In genomic region chr6:90470947-90471541, GRCm38 (mm10) we compare ENCODE assay signal across 9 mouse cellular contexts. TPM values are rescaled to one million over a fixed set of nuclear protein-coding genes. Genes with fewer than 3 reads are reported as not detected.
DNase-seq lines count a peak whose midpoint lies in the region; ATAC-seq and TF ChIP-seq lines count a peak whose summit lies in the region.
"Had no signal": no experiment of that assay in that cellular context is flagged by ENCODE, and none has a peak within 500 bp of the region (broad histone marks: within the 10 kb centered on the region; RNA-seq: fewer than 3 reads in every experiment).

No protein-coding gene starts in this region.

- H3K4me3 ChIP-seq in intestine, embryonic 15.5 days (replicated peaks): no peak overlapping the region
- H3K4me3 ChIP-seq in intestine, postnatal 0 days (ENCODE audit: low read depth, low read length): no peak overlapping the region
- no peak overlapping the region for H3K4me3 ChIP-seq in forebrain, embryonic 13.5 days
- no peak overlapping the region for H3K4me3 ChIP-seq in neural tube, embryonic 14.5 days (ENCODE audit: low read depth, low read length)

- H3K27ac ChIP-seq in intestine, embryonic 15.5 days: 0 out of 2 replicates have a peak overlapping the region, but pooled peaks have one; percentile 1
- no peak overlapping the region; the same call in 1 of the 2 replicates for H3K27ac ChIP-seq in intestine, postnatal 0 days (ENCODE audit: low read depth, low read length)
- H3K27ac ChIP-seq in forebrain, embryonic 13.5 days: 0 out of 2 replicates have a peak overlapping the region, but pooled peaks have one; percentile 2
- H3K27ac ChIP-seq in neural tube, embryonic 14.5 days (ENCODE audit: low read depth, low read length): peak overlapping the region; percentile 22; the same call in 1 of the 2 replicates

- no peaks in the 10 kb centered on the region for H3K36me3 ChIP-seq in intestine, embryonic 15.5 days
- no peaks in the 10 kb centered on the region for H3K36me3 ChIP-seq in intestine, postnatal 0 days (ENCODE audit: control insufficient read depth, insufficient read depth)
- peaks cover 5% of the 10 kb centered on the region; the same call in 1 of the 2 replicates for H3K36me3 ChIP-seq in forebrain, embryonic 13.5 days (ENCODE audit: poor library complexity, severe bottlenecking)
- no peaks in the 10 kb centered on the region for H3K36me3 ChIP-seq in neural tube, embryonic 14.5 days (ENCODE audit: control insufficient read depth, insufficient read depth, low read length)

- no peak overlapping the region for H3K4me2 ChIP-seq in intestine, embryonic 15.5 days (replicated peaks)
- H3K4me2 ChIP-seq in intestine, postnatal 0 days (replicated peaks; ENCODE audit: low read depth): no peak overlapping the region
- H3K4me2 ChIP-seq in forebrain, embryonic 13.5 days: no peak overlapping the region
- H3K4me2 ChIP-seq in neural tube, embryonic 14.5 days (ENCODE audit: low read depth, low read length): no peak overlapping the region

- no peaks in the 10 kb centered on the region for H3K4me1 ChIP-seq in intestine, embryonic 15.5 days (replicated peaks)
- H3K4me1 ChIP-seq in intestine, postnatal 0 days (replicated peaks; ENCODE audit: control insufficient read depth, insufficient read depth, low read length): no peaks in the 10 kb centered on the region
- peaks cover 6% of the 10 kb centered on the region; the same call in 1 of the 2 replicates for H3K4me1 ChIP-seq in forebrain, embryonic 13.5 days
- 0 out of 2 replicates have a peak, but pooled peaks cover 5% of the 10 kb centered on the region for H3K4me1 ChIP-seq in neural tube, embryonic 14.5 days (ENCODE audit: control insufficient read depth, insufficient read depth, low read length)

- 61% methylated on average over 12 of the region's 12 CpGs for WGBS in intestine, embryonic 15.5 days
- WGBS in intestine, postnatal 0 days: 64% methylated on average over 12 of the region's 12 CpGs
- WGBS in forebrain, embryonic 13.5 days: 67% methylated on average over 12 of the region's 12 CpGs
- 51% methylated on average over 12 of the region's 12 CpGs for WGBS in neural tube, embryonic 14.5 days

- no peak overlapping the region for H3K9ac ChIP-seq in intestine, embryonic 15.5 days
- H3K9ac ChIP-seq in intestine, postnatal 0 days (ENCODE audit: low read depth, low read length): no peak overlapping the region
- no peak overlapping the region for H3K9ac ChIP-seq in forebrain, embryonic 13.5 days
- no peak overlapping the region for H3K9ac ChIP-seq in neural tube, embryonic 14.5 days (replicated peaks; ENCODE audit: low read depth, low read length)

- DNase-seq in heart, postnatal 14 days: peak; percentile 69 to 76
- DNase-seq in layer of hippocampus, postnatal 36 days: peak; percentile 74 to 76
- DNase-seq in c-Kit-positive CD71-positive TER-119-positive erythroid progenitor cells, embryonic 14.5 days (ENCODE audit: low spot score): no peak

- no peak for TF ChIP-seq CTCF in intestine, postnatal 0 days (IDR thresholded peaks at IDR 0.05; ENCODE audit: low read depth)

- H3K27me3 ChIP-seq in intestine, embryonic 15.5 days (replicated peaks): no peaks in the 10 kb centered on the region
- H3K27me3 ChIP-seq in intestine, postnatal 0 days (replicated peaks; ENCODE audit: control insufficient read depth, insufficient read depth, low read length): no peaks in the 10 kb centered on the region
- no peaks in the 10 kb centered on the region for H3K27me3 ChIP-seq in forebrain, embryonic 13.5 days
- H3K27me3 ChIP-seq in neural tube, embryonic 14.5 days (ENCODE audit: control insufficient read depth, insufficient read depth, low read length): no peaks in the 10 kb centered on the region
- H3K27me3 ChIP-seq: Patski had no signal

- H3K9me3 ChIP-seq in intestine, embryonic 15.5 days: no peaks in the 10 kb centered on the region
- no peaks in the 10 kb centered on the region for H3K9me3 ChIP-seq in intestine, postnatal 0 days (ENCODE audit: control insufficient read depth)
- H3K9me3 ChIP-seq in forebrain, embryonic 13.5 days (replicated peaks): no peaks in the 10 kb centered on the region
- no peaks in the 10 kb centered on the region for H3K9me3 ChIP-seq in neural tube, embryonic 14.5 days (ENCODE audit: control insufficient read depth, low read length)

- intact Hi-C loops in heart, postnatal 14 days (cut with DNase I): no loop called here

- no peak for ATAC-seq in intestine, embryonic 15.5 days
- no peak for ATAC-seq in intestine, postnatal 0 days
- no peak for ATAC-seq in forebrain, embryonic 13.5 days
- no peak for ATAC-seq in neural tube, embryonic 14.5 days (ENCODE audit: low read depth)
- no peak for ATAC-seq in CD4-positive, CD25-positive, alpha-beta regulatory T cell, adult 4 months
- ATAC-seq: Patski had no signal

RNA-seq across cellular contexts. Expression of gene Klf15, which starts 8.7 kb away (rescaled TPM):
- polyA plus RNA-seq in intestine, embryonic 15.5 days (2015; fragmentation: Nextera tagmentation; extraction: Ambion mirVana): 6.3 and 8.2 TPM in 2 replicates
- 0.51 and 0.86 TPM in 2 replicates for polyA plus RNA-seq in intestine, postnatal 0 days (2015; fragmentation: Nextera tagmentation; extraction: Ambion mirVana)
- 6.5 and 7.0 TPM in 2 replicates for polyA plus RNA-seq in forebrain, embryonic 13.5 days (2015; fragmentation: Nextera tagmentation; extraction: Ambion mirVana)
- 10 to 100 TPM; 43.5 to 44.3 TPM for total RNA-seq in heart, postnatal 14 days (2021)
- 10 to 100 TPM; 26.2 to 41.7 TPM for total RNA-seq in layer of hippocampus, postnatal 36 days (2021)
- polyA plus RNA-seq in neural tube, embryonic 14.5 days (2014; fragmentation: Nextera tagmentation; extraction: Ambion mirVana): 16.1 and 16.6 TPM in 2 replicates
- not detected for polyA plus RNA-seq in CD4-positive, CD25-positive, alpha-beta regulatory T cell, adult 4 months (2017; shearing (Covaris generic))

RNA-seq across cellular contexts. Expression of gene Aldh1l1, which starts 15.2 kb away (rescaled TPM):
- 17.5 and 19.8 TPM in 2 replicates for polyA plus RNA-seq in intestine, embryonic 15.5 days (2015; fragmentation: Nextera tagmentation; extraction: Ambion mirVana)
- 12.1 and 15.6 TPM in 2 replicates for polyA plus RNA-seq in intestine, postnatal 0 days (2015; fragmentation: Nextera tagmentation; extraction: Ambion mirVana)
- polyA plus RNA-seq in forebrain, embryonic 13.5 days (2015; fragmentation: Nextera tagmentation; extraction: Ambion mirVana): 8.1 and 9.6 TPM in 2 replicates
- total RNA-seq in heart, postnatal 14 days (2021): 1 to 10 TPM in 1 of 2 experiments, under 1 TPM in 1; 0.90 to 2.7 TPM
- total RNA-seq in layer of hippocampus, postnatal 36 days (2021): 10 to 100 TPM; 40.9 to 41.3 TPM
- polyA plus RNA-seq in neural tube, embryonic 14.5 days (2014; fragmentation: Nextera tagmentation; extraction: Ambion mirVana): 53.3 and 53.5 TPM in 2 replicates
- polyA plus RNA-seq in CD4-positive, CD25-positive, alpha-beta regulatory T cell, adult 4 months (2017; shearing (Covaris generic)): 1 to 10 TPM; 1.4 to 5.1 TPM

RNA-seq across cellular contexts. Expression of gene Cfap100, which starts 42.4 kb away (rescaled TPM):
- polyA plus RNA-seq in intestine, embryonic 15.5 days (2015; fragmentation: Nextera tagmentation; extraction: Ambion mirVana): 0.23 and 0.61 TPM in 2 replicates
- 0.07 TPM in 1 of 2 replicates, not detected in the other for polyA plus RNA-seq in intestine, postnatal 0 days (2015; fragmentation: Nextera tagmentation; extraction: Ambion mirVana)
- 3.1 TPM in 2 replicates for polyA plus RNA-seq in forebrain, embryonic 13.5 days (2015; fragmentation: Nextera tagmentation; extraction: Ambion mirVana)
- under 1 TPM in 1 of 2 experiments, not detected in 1; 0.14 TPM for total RNA-seq in heart, postnatal 14 days (2021)
- total RNA-seq in layer of hippocampus, postnatal 36 days (2021): 10 to 100 TPM; 10.7 to 16.8 TPM
- 7.4 and 8.5 TPM in 2 replicates for polyA plus RNA-seq in neural tube, embryonic 14.5 days (2014; fragmentation: Nextera tagmentation; extraction: Ambion mirVana)
- not detected for polyA plus RNA-seq in CD4-positive, CD25-positive, alpha-beta regulatory T cell, adult 4 months (2017; shearing (Covaris generic))
